Mouse (Mus musculus) bone marrow, adult 2 months (tissue): ENCODE measurements around the gene Pax9. TPM values are rescaled to one million over a fixed set of nuclear protein-coding genes. Genes with fewer than 3 reads are reported as not detected.

Source experiments
- H3K27ac ChIP-seq: fragments of 200-500 bp; 2 replicates; pipeline ENCODE4 v1.5.1; 2012; ENCODE audit warnings: low read depth, mild to moderate bottlenecking, control low read depth, inconsistent platforms, low read length; ENCODE audit not compliant: control insufficient read depth, poor library complexity, insufficient read depth
- H3K4me1 ChIP-seq: fragments of 200-500 bp; 2 replicates; pipeline ENCODE4 v1.6.1; 2011; ENCODE audit warnings: low read length; ENCODE audit not compliant: control insufficient read depth, insufficient read depth
- H3K4me3 ChIP-seq: fragments of 200-500 bp; replicated peaks from 2 replicates; pipeline ENCODE3; 2011; ENCODE audit warnings: mild to moderate bottlenecking, low read depth, low read length, control low read depth; ENCODE audit not compliant: control insufficient read depth
- CTCF ChIP-seq: fragments of 200-500 bp; IDR thresholded peaks from 2 replicates; pipeline ENCODE4 v1.5.1; 2011; ENCODE audit warnings: low read length, control low read depth; ENCODE audit not compliant: control insufficient read depth, insufficient read depth
- POLR2A ChIP-seq: fragments of 200-500 bp; IDR thresholded peaks from 2 replicates; pipeline ENCODE4 v1.6.1; 2011; ENCODE audit warnings: low read depth, mild to moderate bottlenecking, control low read depth, low read length, borderline replicate concordance; ENCODE audit not compliant: control insufficient read depth
- WGBS: fragments of 180-500 bp; shearing (Covaris S2); methylation state at CpG from one replicate; pipeline ENCODE4 v1.1.7; 2018; 5-methylcytosine and 5-hydroxymethylcytosine counted together
- polyA plus RNA-seq: library from polyadenylated mRNA; stranded (reverse); fragments of >200 nt; gene quantifications from 2 replicates; pipeline ENCODE4 v1.2.4, GENCODE M21; 2011; ENCODE audit warnings: low replicate concordance; ENCODE audit not compliant: missing spikeins, insufficient read depth, insufficient read length

The Pax9 gene
- polyA plus RNA-seq, 1 experiment = not detected

DNA sequence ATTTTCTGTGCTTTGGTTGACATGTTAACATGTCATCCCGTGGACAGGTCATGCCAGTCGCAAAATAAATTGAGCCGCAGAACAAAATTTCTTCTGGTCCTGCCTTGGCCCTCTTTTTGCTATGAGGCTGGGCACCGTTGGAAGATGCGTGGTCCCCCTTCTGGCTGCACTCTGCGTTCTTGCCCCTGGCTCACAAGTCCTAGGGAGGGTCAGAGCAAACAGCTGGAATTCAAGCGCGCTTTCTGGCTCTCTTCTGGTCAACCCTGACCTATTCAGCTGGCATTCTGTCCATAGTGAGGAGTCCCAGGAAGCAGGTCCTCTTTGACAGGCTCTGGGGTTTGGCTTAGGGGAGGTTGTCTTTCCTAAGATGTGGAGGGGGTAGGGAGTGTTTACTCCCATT is 2.6 kb upstream of the Pax9 start:
- Histone ChIP-seq H3K27ac (no peak overlapping the region), H3K4me1 (no peaks in the 10 kb centered on the region), H3K4me3 (no peak overlapping the region)
- no peak for TF ChIP-seq CTCF
- no peak for TF ChIP-seq POLR2A
- WGBS = 6% methylated on average over 8 of the region's 8 CpGs

DNA sequence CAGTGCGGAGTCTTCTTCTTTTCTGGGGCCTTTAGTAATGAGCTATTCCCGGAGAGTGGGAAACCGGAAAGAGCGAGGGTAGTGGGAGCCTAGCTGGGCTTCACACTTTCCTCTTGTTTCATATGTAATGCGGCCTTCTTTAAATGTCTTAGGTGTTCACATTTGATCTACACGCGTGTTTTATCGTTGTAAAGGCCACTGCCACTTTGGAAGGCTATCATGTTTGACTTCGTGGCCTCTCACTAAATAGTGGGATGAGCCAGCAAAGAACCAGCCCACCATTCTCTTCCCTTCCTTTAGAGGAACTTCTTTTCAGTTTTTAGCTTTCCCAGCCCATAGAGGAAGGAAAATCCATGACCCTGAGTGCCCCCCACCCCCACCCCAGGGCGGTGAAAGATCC is 2.2 kb upstream of the Pax9 start:
- 10% methylated on average over 10 of the region's 10 CpGs for WGBS
- no peaks in the 10 kb centered on the region for H3K4me1 ChIP-seq
- H3K27ac ChIP-seq = no peak overlapping the region
- TF ChIP-seq CTCF (no peak), POLR2A (no peak)
- H3K4me3 ChIP-seq = no peak overlapping the region

DNA sequence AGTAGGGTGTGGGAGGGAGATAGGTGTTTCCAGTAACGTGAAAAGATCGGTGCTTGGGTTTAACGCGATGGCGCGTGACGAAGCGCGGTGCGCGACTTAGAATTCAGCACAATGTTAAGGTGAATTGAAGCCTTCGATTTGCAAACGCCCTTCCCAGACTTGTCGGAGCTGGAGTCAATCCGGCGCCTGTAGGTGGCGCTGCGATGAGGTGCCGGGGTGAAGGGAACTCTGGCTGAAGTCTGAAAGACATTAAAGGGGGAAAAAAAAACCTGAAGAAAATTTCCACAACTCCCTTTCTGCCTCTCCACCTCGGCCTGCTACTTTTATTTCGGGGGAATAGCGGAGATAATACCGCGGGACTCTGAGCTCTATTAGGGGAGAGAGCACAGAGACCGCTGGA is 1.8 kb upstream of the Pax9 start:
- H3K27ac ChIP-seq = no peak overlapping the region
- no peak for TF ChIP-seq POLR2A
- no peak for TF ChIP-seq CTCF
- H3K4me1 ChIP-seq = no peaks in the 10 kb centered on the region
- H3K4me3 ChIP-seq = no peak overlapping the region
- WGBS = 4% methylated on average over 25 of the region's 25 CpGs

DNA sequence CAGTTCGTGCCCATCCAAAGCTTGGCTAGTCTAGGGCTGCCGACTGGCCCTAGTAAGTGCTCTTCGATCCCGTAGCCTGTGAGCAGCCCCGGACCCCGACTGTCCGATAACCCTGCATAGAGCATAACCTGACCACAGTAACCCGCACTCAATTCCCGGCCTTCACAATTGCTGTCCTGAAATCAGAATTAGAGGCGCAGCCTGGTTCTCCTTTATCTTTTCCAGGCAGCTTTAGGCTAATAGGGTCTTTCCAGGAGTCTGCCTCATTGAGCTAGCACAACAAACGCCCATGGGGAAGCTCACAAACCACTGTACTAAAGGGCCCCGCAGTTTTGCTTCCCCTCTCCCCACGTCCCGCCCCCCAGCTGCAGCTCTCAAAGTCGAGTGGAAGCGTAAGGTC is 1.2 kb upstream of the Pax9 start:
- H3K4me1 ChIP-seq = no peaks in the 10 kb centered on the region
- no peak overlapping the region for H3K4me3 ChIP-seq
- TF ChIP-seq POLR2A (no peak), CTCF (no peak)
- H3K27ac ChIP-seq = no peak overlapping the region
- 7% methylated on average over 16 of the region's 16 CpGs for WGBS

DNA sequence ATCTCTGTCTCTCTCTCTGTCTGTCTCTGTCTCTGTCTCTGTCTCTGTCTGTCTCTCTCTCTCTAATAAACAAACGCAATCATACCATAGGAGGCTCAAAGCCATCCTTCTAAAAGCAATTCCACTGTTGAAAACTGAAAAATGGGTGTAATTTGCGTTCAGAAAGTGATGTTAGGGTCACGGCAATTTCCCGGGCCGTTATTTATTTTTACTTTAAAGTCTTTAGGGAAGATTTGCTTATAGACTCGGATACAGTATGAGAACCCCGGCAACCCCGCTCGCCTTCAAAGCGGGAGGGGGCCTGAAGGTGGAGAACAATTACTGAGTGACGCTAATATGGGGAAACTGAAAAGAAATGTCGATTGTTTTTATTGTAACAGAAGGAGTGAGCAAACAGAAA is 566 bp upstream of the Pax9 start:
- TF ChIP-seq CTCF (no peak), POLR2A (no peak)
- H3K4me1 ChIP-seq = no peaks in the 10 kb centered on the region
- H3K27ac ChIP-seq = no peak overlapping the region
- H3K4me3 ChIP-seq = no peak overlapping the region
- 2% methylated on average over 12 of the region's 12 CpGs for WGBS

DNA sequence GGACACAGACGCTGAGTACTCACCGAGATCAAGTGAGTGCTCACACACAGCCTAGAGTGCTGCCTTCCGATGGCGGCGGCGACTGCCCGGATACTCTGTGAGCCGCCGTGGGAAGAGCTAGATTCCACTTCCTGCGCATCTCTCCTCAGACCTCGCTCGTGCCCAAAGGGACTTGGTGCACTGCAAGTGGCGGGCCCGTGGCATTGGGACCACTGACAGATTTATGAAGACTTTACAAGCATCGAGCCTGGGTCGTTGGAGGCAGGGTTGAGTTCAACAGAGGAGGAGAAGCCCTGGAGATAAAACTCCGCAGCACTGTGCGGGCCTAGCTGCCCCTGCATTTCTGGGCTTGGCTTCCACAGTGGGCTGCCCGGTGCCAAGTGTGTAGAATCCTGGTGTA is 969 bp downstream of the Pax9 start:
- no peak overlapping the region for H3K4me3 ChIP-seq
- no peaks in the 10 kb centered on the region for H3K4me1 ChIP-seq
- no peak for TF ChIP-seq CTCF
- no peak for TF ChIP-seq POLR2A
- H3K27ac ChIP-seq = no peak overlapping the region
- 6% methylated on average over 19 of the region's 19 CpGs for WGBS

DNA sequence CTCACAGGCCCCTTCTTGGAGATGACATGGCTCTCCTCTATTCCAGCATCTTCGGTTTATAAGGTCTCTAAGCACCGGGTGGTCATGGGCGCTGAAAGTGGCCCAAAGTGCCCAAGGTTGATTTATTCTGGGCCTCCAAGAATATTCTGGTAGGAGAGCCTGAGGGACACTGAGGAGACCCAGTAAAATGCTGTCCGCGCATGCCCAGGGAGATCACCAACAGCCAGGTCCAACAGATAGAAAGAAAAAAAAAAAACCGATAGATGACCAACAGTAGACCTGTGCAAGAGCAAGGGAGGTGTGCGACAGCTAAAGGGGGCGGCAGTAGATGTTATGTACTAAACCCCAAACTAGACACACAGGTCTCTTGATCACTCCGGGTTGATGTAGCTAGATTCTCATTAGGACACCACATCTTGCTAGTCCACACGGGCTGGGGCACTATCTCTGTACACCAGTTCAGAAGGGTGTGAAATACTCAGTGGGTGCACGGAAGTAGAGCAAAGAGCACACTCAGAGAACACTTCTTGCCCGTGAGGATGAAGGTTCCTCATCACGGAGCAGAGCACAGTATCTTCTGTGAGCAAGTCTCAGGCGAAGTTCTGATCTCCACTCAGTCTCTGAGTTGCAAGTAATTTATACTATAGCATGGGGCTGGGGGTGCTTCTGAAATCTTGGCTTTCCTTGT is 2.0 kb downstream of the Pax9 start:
- Histone ChIP-seq H3K27ac (no peak overlapping the region), H3K4me1 (no peaks in the 10 kb centered on the region), H3K4me3 (no peak overlapping the region)
- no peak for TF ChIP-seq POLR2A
- TF ChIP-seq CTCF = no peak
- WGBS = 13% methylated on average over 14 of the region's 14 CpGs

DNA sequence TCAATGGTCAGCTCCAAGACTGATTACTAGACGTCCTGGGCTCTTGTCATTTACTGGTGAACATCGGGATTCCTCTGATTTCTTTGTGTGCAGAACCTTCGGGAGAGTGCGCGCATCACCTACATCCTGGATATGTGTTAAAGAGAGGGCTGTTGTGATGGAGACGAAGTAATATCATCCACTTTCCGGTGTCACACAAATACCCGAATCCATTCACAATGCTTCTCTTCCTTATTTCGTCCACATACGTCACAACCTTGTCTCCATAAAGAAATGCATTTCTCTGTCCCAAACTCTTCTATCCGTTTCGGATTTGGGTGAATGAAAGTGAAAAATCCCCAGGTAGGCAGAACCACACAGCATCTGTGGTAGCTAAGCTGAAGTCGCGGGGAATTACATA is 2.8 kb downstream of the Pax9 start:
- WGBS = 9% methylated on average over 14 of the region's 14 CpGs
- Histone ChIP-seq H3K27ac (no peak overlapping the region), H3K4me3 (no peak overlapping the region), H3K4me1 (no peaks in the 10 kb centered on the region)
- TF ChIP-seq POLR2A (no peak), CTCF (no peak)

DNA sequence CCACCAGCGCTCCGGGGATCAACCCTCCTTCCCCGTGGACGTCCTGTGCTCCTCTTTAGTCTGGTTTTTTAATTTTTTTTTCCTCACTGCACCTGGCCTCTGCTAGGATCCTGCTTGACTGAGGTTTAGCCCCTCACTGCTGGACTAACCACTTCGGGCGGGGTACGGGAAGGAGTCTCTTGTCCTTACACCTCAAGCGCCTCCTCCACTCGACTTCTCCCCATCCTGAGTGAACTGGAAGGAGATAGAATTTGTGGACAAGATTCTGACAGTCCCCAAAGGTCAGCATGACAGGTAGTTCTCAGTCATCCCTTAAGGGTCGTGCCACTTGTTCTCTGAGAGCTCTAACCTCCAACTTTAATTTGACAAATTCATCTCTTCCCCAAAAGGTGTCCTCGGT is 3.4 kb downstream of the Pax9 start:
- TF ChIP-seq CTCF (no peak), POLR2A (no peak)
- Histone ChIP-seq H3K4me1 (no peaks in the 10 kb centered on the region), H3K4me3 (no peak overlapping the region)

More for the DNA sequence above, 3.4 kb downstream of the Pax9 start:
- no peak overlapping the region for H3K27ac ChIP-seq
- 4% methylated on average over 11 of the region's 11 CpGs for WGBS
